Mouse (Mus musculus): Measurements from ENCODE around the gene Hmcn1.

- TF ChIP-seq POLR2A (IDR thresholded peaks at IDR 0.05; ENCODE audit: extremely low read depth, insufficient read depth, low read length) (no peak), CTCF (IDR thresholded peaks at IDR 0.05; ENCODE audit: low read depth, low read length) (no peak)
Measured at GRCm38 (mm10) chr1:150753920-150754319, 239.3 kb downstream of the Hmcn1 start.
